Mouse (Mus musculus): Measurements from ENCODE around the gene Notch2. TPM values are rescaled to one million over a fixed set of nuclear protein-coding genes. Genes with fewer than 3 reads are reported as not detected.

The Notch2 gene
- 10 to 100 TPM; 10.8 to 14.0 TPM for total RNA-seq (2021)

DNA sequence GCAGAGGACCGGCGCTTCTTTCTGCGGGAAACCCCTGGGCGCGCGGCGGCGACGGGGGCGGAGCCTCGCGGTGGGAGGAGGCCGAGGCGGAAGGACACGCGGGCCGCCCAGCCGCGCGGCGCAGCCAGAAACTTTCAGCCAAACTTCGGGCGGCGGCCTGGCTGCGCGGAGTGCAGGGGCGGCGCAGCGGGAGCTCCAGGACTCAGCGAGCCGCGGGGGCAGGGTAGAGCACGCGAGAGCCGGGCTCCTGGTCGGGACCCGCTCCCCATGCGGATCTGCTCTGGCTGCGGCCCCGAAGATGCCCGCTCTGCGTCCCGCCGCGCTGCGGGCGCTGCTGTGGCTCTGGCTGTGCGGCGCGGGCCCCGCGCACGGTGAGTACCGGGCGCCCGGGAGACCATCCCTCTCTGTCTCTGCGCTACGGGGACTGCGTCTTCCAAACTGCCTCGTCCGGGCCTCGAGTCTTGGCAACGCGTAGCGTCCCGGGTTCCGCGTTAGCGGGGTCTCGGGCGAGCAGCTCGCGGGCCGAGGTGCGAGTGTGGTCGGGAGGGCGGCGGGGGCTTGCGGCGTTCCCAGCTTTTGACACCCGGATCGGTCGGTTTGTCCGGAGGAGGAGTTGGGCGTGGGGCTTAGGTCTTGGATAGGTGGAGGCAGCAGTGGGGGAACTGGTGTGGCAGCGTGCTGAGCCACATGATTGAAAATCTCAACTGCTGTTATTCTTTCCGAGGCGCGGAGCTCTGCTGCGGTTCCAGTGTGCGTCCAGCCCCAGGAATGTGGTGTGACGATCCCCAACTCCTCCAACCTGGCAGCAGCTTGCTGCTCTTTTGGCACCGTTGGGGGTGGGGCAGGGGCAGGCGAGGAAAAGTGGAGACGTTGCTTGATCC is at the start of gene Notch2:
TSS of gene Notch2 (plus strand) at position 127 of the 881 bp plus-strand sequence.
- intact Hi-C loops (cut with DNase I): loop anchor here (5.0 kb wide), 2 partner anchors 44 to 81 kb away; no protein-coding TSS in a partner anchor
- peak; percentile 90 to 93 for DNase-seq (ENCODE audit: low spot score in 2 of 2)

DNA sequence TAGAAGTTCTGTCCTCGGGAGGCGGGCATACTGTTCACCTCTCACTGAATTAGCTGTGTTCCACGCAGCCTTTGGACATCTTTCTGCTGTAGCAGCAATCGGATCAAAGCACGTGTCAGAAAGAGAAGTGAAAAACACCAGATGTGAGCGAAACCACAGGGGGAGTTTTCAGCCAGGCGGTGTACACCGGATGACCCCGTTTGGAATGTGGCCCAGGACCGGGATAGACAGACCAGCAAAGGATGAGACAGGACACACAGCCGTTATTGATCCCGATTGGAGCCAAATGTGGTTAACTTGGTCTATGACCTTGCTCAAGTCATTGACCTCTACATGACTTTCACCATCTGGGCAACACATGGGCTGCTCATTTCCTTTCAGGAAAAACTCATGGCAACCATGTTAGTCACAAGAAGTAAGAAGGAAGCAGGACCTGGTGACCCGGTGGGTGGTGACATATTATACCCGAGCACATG is 48.4 kb upstream of the Notch2 start:
- DNase-seq (ENCODE audit: low spot score in 2 of 2): no peak
- intact Hi-C loops (cut with DNase I): no loop called here

DNA sequence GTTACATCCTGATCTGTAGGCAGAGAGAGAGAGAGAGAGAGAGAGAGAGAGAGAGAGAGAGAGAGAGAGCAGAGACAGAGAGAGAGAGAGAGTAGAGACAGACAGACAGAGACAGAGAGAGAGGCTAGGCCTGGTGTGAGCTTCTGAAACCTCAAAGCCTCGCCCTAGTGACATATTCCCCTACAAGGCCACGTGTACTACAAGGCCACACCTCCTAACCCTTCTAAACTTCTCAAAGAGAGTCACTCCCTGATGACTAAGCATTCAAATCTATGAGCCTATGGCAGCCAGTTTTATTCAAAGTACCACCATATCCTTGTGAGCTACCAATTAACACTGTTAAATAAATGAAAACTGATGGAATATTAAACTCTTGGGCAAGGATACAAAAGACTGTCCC is 45.7 kb upstream of the Notch2 start:
- no peak for DNase-seq (ENCODE audit: low spot score in 2 of 2)
- intact Hi-C loops (cut with DNase I): no loop called here

DNA sequence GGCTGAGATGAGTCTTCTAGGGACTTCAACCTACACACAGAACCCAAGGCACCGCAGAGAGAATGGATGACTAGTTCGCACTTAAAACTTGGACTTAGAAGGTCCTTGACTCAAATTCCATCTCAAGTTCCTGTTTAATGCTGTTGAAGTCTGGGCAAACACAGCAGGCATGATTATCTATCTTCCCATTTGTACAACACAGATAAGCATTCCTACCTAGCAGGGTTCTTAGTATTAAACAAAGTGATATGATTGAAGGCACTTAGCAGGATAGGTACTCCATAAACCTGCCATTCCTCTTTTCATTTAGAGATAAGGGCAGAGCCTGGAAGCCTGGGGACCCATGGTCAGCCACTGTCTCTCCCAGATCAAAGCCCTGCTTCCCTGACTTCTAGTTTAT is 45.1 kb upstream of the Notch2 start:
- intact Hi-C loops (cut with DNase I): no loop called here
- DNase-seq (ENCODE audit: low spot score in 2 of 2): no peak

DNA sequence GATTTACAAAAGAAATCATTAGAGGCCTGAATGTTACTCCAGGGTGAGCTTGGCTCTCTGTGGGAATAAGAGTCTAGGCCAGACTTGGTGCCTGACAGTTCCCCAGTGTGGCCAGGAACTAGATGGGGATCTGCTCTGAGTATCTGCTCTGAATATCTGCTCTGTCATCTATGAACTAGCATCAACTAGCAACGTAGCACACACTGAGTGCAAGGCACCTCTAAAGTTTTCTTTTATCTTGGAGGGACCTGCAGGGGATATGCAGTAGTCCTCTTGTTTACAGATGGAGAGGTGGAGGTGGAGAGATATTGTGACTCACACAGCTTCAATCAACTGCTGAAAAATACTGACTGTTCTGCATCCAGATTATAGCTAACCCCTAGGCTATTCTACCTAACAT is 44.3 kb upstream of the Notch2 start:
- intact Hi-C loops (cut with DNase I): no loop called here
- DNase-seq (ENCODE audit: low spot score in 2 of 2): no peak

DNA sequence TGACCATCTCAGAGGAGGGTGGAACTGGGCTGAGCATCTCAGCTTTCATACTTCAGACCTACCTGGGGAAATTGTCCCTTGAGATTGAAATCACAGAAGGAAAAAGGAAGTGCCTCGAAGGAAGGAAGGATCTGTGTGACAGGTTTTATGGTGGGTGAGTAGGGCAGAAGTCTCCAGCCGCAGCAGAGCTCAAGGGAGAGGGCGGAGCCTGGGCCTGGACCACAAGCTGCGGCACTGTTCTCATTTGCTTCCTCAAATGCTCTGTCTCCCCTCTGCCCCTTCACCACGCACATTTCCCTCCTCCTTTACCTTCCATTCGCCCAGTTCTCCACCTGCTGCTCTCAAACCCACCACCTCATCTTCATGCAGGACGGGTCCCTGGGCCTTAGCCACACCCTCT is 42.2 kb upstream of the Notch2 start:
- intact Hi-C loops (cut with DNase I): no loop called here
- DNase-seq (ENCODE audit: low spot score in 2 of 2): no peak

DNA sequence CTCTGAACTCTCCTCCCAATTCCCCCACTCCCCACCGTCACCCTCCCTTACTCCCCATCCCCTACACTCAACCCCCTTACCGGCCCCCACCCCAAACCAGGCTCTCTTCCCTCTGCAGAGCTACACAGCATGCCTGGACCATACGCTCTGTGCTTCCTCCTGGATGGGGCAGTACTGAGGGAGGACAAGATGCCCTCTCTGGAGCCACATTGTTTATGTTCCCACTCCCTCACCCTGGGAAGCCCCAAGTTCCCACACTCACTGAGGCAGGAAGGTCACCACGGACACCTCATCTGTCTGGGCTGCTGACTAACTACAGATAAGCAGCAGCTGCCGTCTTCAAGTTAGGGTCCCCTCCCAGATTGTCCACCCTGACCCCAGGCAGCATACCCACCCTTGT is 41.1 kb upstream of the Notch2 start:
- DNase-seq (ENCODE audit: low spot score in 2 of 2): no peak
- intact Hi-C loops (cut with DNase I): no loop called here

DNA sequence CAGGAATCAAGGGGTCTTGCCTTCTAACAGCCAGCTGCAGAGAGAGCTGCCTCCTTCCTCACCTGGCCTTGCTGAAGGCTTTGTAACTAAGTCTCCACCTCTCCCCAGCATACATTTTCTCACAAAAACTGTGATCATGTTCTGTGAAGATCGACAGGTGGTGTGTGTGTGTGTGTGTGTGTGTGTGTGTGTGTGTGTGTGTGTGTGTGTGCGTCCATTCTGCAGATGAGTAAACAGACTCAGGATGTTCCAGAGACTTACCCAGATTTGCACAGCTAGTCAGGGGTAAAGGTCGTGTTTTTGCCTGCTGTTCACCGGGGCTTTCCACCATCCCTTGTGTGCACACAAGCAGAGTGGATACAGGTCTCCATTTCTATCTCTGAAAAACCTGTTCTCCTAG is 40.6 kb upstream of the Notch2 start:
- intact Hi-C loops (cut with DNase I): no loop called here
- DNase-seq (ENCODE audit: low spot score in 2 of 2): no peak

DNA sequence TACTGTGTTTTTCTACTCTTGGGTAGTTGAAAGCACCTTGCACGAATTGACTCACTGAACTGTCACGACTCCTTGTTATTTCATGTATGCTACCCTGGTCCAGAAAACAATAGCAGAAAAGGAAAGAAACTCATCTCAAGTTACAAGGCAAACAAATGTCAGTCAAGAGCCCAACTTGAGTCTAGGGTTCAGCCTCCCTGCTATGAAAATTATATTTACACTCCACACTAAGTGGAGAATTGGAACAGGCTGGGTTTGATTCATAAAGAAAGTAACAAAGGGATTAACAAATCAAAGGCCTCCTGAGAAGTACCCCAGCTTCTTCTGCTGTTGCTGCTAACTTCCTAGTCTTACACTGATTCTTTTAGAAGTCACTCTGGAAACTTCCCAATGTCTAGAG is 40.0 kb upstream of the Notch2 start:
- intact Hi-C loops (cut with DNase I): no loop called here
- DNase-seq (ENCODE audit: low spot score in 2 of 2): no peak

DNA sequence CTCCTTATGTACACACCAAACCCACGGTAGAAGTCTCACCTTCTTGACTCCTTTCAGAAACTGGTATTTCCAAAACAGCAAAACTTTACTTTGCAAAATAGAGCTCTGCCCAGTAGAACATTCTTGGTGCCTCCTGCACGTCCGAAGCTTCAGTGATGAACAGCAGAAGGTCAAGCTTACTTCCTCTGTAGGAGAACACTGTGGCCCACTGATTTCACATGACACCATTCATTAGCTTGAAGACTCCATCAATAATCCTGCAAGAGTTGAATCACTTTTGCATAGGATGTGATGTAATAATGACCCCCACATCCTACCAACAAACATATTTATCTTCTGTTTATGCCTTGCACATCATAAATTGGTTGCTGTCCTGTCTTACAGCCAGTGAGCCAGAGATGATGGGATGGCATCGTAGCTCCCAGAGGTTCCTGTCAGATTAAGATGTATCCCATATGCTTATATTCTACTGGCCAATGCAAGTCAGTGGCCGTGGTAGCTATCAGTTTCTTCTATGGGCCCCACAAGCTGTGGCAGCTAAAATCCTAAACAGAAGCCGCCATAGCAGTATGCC is 39.0 kb upstream of the Notch2 start:
- DNase-seq (ENCODE audit: low spot score in 2 of 2): no peak
- intact Hi-C loops (cut with DNase I): no loop called here

DNA sequence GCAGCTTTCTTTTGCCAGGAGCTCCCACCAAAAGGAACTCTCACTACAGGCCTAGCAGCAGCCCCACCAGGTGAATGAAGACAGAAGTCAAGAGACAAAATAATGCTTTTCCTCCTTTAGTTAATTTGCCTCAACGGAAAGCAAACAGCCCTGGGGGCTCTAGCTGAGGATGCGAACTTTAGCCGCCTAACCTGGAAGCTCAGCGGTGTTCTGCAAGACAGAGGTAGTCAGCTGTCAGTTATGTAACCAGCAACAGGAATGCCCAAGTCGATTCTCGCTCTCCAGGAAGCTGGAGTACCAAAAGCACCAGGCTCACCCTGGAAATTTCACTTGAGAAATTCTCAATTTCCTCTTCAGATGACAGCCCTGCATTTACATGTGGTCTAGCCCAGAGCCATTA is 36.6 kb upstream of the Notch2 start:
- no peak for DNase-seq (ENCODE audit: low spot score in 2 of 2)
- intact Hi-C loops (cut with DNase I): no loop called here

DNA sequence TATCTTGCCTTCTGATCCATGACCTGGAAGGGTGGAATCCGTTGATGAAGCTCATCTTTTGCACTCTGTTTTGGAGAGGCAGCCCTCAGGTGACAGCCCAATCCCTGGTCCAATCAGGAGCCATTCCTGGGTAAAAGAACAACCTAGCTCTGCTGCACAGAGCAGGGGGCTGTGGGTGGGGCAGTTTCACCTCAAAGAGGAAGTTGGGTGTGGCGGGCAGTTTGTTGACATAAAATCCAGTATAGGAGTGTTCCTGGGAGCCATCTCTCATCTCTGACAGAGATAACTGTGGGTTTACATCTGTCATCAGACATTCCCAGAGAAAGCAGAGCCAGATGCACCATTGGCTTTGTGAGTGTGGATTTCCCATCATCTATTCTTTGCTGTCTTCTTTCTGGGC is 34.6 kb upstream of the Notch2 start:
- DNase-seq (ENCODE audit: low spot score in 2 of 2): no peak
- intact Hi-C loops (cut with DNase I): no loop called here

DNA sequence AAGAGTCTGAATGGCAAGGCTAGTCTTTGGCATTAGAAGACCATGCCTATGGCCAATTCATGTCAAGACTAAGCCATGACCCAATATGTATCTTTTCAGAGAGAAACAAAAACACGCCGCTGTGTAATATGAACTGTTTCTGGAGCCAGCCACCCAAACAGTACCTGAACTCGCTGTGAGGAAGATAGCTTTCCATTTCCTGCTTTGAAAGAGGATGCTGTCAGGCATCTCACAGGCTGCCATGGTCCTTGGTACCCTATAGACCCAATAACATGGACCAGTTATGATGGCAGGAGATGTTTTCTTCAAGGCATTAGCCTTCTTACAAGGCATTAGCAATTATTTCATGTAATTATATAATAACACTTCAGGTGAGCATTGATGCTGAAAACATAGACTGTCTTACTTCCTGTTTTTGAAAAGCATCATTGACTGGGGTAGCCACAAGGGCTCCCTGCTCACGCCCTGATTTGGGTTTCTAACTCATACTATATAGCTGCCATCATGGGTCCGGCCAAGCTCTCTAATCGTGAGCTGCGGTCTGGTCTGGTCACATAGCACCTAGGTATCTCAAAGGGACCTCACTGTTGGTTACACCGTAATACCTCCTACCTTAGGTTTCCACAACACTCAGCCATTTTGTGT is 32.5 kb upstream of the Notch2 start:
- intact Hi-C loops (cut with DNase I): no loop called here
- DNase-seq (ENCODE audit: low spot score in 2 of 2): no peak

DNA sequence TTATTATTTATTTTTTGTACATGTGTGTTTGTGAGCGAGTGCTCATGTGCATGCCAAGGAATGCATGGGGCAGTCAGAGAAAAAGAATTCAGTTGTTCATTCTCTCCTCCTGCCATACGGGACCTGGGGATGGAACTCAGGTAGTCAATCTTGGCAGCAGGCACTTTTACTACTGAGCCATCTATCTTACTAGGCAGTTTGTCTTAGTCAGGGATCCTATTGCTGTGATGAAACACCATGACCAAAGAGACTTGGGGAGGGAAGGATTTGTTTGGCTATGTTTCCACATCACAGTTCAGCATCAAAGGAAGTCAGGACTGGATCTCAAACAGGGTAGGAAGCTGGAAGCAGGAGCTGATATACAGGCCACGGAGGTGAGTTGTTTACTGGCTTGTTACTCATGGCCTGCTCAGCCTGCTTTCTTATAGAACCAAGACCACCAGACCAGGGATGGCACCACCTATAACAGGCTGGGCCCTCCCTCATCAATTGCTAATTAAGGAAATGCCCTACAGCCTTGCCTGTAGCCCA is 31.9 kb upstream of the Notch2 start:
- no peak for DNase-seq (ENCODE audit: low spot score in 2 of 2)
- intact Hi-C loops (cut with DNase I): no loop called here

DNA sequence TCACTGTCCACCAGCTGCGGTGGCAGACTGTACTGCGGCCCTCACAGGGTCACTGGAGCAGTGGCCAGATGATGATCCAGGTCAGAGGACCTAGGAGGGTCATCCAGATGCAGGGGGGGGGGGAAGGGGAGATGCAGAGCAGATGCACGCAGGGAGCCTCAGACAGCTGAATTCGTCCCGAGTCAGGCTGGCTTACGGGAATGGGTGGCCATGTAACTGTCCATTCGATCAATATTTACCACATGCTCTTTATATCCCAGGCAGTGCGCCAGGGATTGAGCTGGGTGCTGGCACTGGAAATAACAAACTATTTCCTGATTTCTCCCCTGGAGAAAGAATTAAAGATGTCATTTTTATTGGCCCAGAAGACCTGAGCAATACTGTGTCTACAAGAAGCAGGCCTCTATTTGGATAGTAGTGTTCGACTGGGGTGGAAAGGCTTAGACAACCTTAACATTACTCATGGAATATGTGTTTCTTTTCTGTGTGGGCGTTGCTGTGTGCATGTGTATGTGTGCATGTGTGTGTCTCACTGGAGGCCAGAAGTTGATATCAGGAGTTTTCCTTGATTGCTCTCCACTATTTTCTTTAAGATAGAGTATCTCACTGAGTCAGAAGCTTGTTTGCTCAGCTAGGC is 28.3 kb upstream of the Notch2 start:
- no peak for DNase-seq (ENCODE audit: low spot score in 2 of 2)
- intact Hi-C loops (cut with DNase I): no loop called here

DNA sequence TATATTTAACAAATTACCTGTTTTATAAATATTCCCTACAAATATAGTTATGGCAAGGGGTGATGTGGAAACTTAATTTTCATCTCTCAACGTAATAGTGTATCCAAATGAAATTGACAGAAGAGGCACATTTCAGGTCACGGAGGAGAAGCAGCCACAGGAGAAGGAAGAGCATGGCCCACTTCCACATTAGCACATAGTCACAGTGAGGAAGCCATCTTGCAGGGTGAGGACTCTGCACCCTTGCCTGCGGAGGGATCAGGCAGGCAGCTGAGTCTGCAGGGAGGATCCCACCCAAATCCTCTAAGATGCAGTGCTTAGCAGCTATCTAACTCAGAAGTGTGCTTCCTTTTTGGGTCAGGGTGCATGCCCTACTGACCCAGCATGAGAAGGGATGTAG is 27.6 kb upstream of the Notch2 start:
- DNase-seq (ENCODE audit: low spot score in 2 of 2): no peak
- intact Hi-C loops (cut with DNase I): no loop called here

DNA sequence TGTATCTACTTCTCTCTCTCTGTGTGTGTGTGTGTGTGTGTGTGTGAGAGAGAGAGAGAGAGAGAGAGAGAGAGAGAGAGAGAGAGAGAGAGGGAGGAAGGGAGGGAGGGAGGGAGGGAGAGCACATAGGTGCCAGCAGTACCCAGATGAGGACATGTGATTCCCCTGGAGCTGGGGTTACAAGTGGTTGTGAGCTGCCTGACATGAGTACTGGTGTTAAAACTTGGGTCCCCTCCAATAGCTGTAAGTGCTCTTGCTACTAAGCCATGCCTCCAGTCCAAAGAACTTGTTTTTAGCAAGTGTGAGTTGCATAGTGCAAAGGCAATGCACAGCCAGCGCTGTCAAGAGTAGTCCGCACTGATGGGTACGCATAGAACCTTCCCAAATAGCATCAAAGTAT is 26.2 kb upstream of the Notch2 start:
- no peak for DNase-seq (ENCODE audit: low spot score in 2 of 2)
- intact Hi-C loops (cut with DNase I): no loop called here

DNA sequence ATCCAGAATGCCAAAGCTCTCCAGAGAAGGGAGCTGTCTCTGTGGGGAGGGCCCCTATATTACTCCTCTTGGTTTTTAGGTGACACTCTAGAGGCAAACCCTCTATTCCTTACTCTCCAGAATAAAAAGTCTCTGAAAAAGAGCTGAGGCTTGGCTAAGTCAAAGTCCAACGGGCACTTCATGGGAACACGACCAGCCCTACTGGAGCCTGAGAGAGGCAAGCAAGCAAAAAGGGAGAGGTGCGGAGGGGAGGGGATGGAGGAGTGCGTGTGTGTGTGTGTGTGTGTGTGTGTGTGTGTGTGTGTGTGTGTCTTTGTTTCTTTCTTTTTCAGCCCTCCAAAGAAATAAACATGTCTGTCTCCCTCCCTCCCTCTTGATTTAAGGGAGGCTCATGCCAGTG is 24.6 kb upstream of the Notch2 start:
- no peak for DNase-seq (ENCODE audit: low spot score in 2 of 2)
- intact Hi-C loops (cut with DNase I): no loop called here

DNA sequence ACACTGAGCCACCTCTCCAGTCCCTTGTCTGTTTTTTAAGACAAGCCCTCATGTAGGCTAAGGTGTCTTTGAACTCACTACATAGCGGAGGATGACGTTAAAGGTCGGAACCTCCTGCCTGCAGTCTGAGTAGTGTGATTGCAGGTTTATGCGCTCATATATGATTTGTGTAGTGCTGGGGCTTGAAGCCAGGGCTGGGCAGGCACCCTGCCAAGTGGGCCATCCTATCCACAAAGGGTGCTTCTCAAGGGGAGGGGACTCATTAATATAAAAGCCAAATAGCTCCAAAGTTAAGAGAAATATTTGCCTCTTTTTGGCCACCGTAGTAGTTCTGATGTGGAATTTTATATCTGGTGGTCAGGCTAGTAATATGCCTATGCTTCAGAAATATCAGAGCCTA is 22.8 kb upstream of the Notch2 start:
- no peak for DNase-seq (ENCODE audit: low spot score in 2 of 2)
- intact Hi-C loops (cut with DNase I): no loop called here

DNA sequence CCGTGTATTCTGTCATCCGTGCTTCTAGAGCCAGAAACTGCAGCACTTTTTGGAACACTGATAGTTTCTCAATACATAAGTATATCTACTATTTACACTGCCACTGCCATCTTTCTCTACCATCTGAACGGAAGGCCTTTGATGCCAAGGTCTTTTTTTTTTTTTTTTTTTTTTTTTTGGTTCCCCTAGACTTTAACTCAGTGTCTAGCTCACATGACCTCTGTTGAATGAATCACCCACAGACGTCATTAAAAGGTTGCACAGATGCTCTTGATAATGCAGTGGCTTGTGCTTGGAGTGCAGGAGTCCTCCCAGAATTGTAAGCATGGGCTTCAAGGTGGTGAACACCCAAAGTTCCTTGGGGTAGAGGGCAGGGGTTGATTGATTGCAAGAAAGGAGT is 21.0 kb upstream of the Notch2 start:
- DNase-seq (ENCODE audit: low spot score in 2 of 2): no peak
- intact Hi-C loops (cut with DNase I): no loop called here

All from left cerebral cortex, postnatal 36 days (tissue).